Mouse (Mus musculus): ENCODE results near the gene Clpb.

Gene Clpb

GRCm38 (mm10) chr7:101821571-101822501 is 158.4 kb downstream of the Clpb start:
- DNase-seq (ENCODE audit: low read depth, low spot score) = peak; percentile 87

DNA sequence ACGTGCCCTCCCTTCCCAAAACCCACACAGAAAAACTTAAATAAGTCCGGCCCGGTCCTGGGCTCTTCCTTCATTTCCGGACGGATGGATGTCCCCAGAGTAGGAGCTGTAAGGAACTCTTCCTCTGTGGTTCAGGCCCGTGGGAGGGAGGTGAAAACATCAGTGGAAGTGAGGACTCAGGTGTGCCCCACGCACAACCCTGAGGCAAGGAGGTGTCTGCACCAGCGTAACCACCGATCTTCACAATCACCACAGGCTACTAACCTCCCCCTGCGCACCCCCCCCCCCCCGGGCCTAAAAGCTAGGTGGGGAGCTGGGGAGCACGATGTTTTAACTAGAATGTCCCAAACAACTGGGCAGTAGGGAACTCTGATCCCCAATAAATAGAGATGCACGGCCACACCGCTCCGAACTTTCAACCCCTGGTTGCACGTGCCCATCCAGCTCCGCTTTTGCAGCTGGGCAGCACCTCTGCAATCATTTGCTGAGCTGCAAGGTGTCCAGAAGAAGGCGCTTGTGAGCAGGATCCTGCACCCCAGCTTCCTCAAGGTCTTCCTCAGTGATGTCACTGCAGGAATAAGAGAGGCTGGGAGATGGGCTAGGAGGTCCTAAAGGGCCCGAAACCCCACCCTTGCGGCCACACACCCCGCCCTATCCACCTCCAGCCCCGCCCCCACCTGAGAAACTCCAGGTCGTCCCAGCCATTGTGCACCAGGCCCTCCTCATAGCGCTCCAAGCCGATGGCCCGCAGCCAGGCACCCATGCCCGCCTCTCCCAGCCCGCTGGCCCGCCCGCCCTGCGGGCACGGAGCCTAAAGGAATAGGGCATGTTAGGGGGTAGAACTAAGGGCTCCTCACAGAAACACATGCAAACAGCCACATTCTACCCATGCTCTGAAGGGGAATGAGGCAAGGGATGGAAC is 159.7 kb downstream of the Clpb start:
- peak; percentile 37 for DNase-seq (ENCODE audit: low read depth, low spot score)

DNA sequence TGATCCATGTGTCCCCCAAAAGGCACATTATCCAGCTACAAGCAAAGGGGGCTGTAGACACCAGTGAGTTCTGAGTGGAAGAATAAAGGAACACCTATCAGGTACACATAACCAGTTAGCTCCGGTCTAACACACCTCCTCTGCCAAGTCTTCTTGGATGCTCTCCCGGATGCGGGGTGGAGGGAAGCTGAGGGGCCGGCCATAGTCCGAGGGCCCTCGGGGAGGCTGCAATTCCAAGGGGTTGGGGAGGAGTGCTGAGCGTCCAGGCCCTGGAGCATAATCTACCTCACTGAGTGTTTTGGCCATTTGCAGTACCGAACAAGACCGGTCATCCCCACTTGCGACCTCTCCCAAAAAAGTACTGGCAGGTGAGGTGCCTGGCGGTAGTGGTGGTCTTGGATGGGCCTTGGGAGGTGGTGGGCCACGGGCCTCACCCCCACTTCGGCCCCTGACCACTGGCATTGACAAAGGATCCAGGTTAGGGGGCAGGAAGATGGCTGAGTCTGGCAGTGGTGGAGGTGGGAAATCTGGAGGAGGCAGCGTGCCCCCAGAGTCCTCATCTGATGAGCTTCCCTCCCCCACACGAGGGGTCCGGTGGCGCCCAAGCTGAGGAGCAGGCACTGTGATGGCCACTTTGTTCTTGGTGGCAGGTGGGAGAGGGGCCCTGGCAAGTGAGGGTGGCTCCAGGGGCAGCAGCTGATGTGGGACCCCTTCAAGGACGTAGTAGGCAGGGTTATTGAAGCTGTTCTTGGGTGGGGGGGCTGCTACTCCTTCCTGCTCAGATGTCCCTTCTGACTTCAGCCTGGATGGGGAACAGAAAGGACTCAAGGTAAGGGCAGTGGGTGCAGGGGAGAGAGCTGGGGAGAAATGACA is 160.6 kb downstream of the Clpb start:
- DNase-seq (ENCODE audit: low read depth, low spot score) = no peak

GRCm38 (mm10) chr7:101830373-101830772 is 166.9 kb downstream of the Clpb start:
- no peak for DNase-seq (ENCODE audit: low read depth, low spot score)

DNA sequence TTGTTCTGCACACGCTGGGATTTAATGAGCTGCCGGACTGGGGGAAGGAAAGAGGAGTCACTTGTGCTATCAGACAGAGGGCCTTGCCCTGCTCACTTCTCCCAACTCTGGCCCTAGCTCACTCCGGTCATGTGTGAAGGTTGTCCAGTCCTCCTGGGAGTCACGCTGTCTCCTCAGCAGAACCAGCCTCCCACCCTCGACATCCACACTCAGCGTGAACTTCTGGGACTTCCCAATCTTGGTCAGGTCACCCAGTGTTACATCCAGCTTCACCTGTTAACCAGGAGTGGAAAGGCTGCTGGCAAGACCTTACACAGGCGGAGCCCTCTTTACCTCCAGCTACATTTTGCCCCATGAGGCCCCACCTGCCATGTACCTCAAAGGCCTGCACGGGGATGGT is 168.0 kb downstream of the Clpb start:
- no peak for DNase-seq (ENCODE audit: low read depth, low spot score)

DNA sequence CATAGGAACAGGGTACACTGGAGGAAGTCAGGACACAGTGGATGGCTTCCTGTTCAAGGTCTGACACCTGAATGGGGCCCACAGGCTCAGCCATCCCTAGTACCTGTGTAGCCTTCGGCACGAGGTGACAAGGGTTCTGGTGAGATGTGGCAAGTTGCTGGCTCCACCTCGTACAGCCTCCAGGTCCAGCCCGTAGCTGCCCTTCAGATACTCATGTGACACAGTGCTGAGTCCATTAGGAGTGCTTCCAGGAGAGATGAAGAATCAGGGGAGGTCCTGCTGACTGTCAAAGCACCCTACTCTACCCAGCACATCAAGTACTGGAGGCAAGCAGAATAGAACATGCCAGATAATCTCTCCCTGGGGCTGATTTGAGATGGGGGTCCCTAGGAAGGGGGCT is 168.9 kb downstream of the Clpb start:
- DNase-seq (ENCODE audit: low read depth, low spot score) = no peak

GRCm38 (mm10) chr7:101833352-101833751 is 169.9 kb downstream of the Clpb start:
- no peak for DNase-seq (ENCODE audit: low read depth, low spot score)

GRCm38 (mm10) chr7:101833916-101834584 is 170.6 kb downstream of the Clpb start:
- no peak for DNase-seq (ENCODE audit: low read depth, low spot score)

- no peak for DNase-seq (ENCODE audit: low read depth, low spot score)
Measured at GRCm38 (mm10) chr7:101834903-101835302, 171.5 kb downstream of the Clpb start.

- DNase-seq (ENCODE audit: low read depth, low spot score) = no peak
Measured at GRCm38 (mm10) chr7:101835457-101836109, 172.2 kb downstream of the Clpb start.

- peak; percentile 55 for DNase-seq (ENCODE audit: low read depth, low spot score)
Measured at GRCm38 (mm10) chr7:101836271-101837153, 173.1 kb downstream of the Clpb start.

DNA sequence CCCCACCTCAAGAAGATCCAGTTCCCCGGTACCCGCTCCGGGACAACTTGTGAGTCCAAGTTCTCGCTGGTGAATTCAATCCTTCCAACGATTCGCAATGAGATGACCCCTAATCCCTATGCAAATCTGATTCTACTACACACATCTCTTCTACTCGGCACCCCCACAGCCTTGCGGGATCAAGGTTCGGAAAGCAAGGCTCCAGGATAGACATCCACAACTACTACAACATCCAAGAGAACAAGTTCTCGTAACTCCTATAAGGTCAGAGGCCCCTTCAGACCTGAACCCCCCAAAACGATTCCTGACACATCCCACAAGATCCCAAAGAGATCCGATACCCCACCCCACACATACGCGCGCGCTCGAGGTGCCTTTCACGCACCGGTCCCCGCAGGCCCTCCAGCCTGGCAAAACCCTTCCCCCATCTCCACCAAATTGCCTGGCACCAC is 173.7 kb downstream of the Clpb start:
- no peak for DNase-seq (ENCODE audit: low read depth, low spot score)

GRCm38 (mm10) chr7:101837606-101838471 is 174.4 kb downstream of the Clpb start, which contains the start of gene Inppl1:
TSS of gene Inppl1 (minus strand) at chr7:101838229.
- peak; percentile 87 for DNase-seq (ENCODE audit: low read depth, low spot score)

GRCm38 (mm10) chr7:101844186-101844585 is 180.8 kb downstream of the Clpb start:
- no peak for DNase-seq (ENCODE audit: low read depth, low spot score)

Data from forelimb bud, embryonic 11.5 days (tissue).